Mouse (Mus musculus): ENCODE data around the gene Dnajb3. TPM values are rescaled to one million over a fixed set of nuclear protein-coding genes. Genes with fewer than 3 reads are reported as not detected.

Dnajb3 gene
- 7.8 TPM in 2 replicates for polyA plus RNA-seq (2015; fragmentation: Nextera tagmentation; extraction: Ambion mirVana)

DNA sequence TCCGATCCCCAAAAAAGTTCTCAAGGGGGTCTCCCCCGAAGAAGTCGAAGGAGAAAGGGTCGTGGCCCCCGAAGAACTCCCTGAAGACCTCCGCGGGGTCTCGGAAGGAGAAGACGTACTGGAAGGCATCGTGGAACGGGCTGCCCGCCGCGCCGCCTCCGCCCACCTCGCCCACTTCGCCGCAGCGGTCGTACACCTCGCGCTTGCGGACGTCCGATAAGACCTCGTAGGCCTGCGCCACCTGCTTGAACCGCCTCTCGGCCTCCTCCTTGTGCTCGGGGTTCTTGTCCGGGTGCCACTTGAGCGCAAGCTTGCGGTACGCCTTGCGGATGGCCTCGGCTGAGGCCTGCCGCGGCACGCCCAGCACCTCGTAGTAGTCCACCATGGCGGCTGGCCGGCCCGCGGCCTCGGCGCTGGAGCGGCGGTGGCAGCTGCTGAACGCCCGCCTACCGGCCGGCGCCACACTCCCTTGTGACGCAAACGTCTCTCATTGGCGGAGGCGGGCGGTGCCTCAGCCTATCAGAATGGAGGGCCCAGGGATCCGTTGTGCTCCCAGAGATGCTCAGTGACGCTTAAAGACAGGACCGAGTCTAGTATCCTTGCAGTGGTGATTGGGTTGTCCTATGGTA is at the start of gene Dnajb3:
Dnajb3 (minus strand) TSS at position 489 of the 629 bp plus-strand sequence.

GRCm38 (mm10) chr1:88226670-88227379 is 21.2 kb upstream of the Dnajb3 start, which contains the start of gene Mroh2a:
Gene Mroh2a (plus strand): TSS chr1:88226986.

GRCm38 (mm10) chr1:88211812-88212211 is 6.2 kb upstream of the Dnajb3 start, which contains the start of gene Ugt1a1:
Gene Ugt1a1 (plus strand): TSS chr1:88211959.

DNA sequence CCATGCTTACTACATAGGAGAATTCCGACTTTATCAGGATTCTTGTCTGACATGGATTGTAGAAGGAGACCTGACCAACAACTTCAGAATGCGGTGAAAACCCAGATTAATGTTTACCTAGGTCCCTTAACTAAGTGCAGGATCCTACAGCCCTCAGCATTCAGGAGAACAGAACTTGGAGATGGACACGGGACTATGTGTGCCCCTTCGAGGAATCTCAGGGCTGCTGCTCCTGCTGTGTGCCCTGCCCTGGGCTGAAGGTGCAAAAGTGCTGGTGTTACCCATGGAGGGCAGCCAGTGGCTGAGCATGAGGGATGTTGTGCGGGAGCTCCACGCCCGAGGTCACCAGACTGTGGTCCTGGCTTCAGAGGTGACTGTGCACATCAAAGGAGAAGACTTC is 5.1 kb downstream of the Dnajb3 start, which contains the start of gene Ugt1a2:
Ugt1a2 (plus strand) TSS at position 146 of the 400 bp plus-strand sequence.

GRCm38 (mm10) chr1:88165711-88166110 is 39.9 kb downstream of the Dnajb3 start, which contains the start of gene Ugt1a5:
Gene Ugt1a5 (plus strand): TSS chr1:88166012.

Other genes starting within 250 kb of the Dnajb3 start
- 12.0 and 21.3 TPM in 2 replicates for gene Usp40, start 197.2 kb downstream of the Dnajb3 start, polyA plus RNA-seq (2015; fragmentation: Nextera tagmentation; extraction: Ambion mirVana)
- gene Ugt1a10, start 150.4 kb downstream of the Dnajb3 start, polyA plus RNA-seq (2015; fragmentation: Nextera tagmentation; extraction: Ambion mirVana): not detected in 2 replicates
- 0.55 TPM in 1 of 2 replicates, not detected in the other for gene Ugt1a9, start 135.0 kb downstream of the Dnajb3 start, polyA plus RNA-seq (2015; fragmentation: Nextera tagmentation; extraction: Ambion mirVana)
- not detected in 2 replicates for gene Ugt1a8, start 118.0 kb downstream of the Dnajb3 start, polyA plus RNA-seq (2015; fragmentation: Nextera tagmentation; extraction: Ambion mirVana)
- 5.8 and 6.3 TPM in 2 replicates for gene Ugt1a7c, start 110.7 kb downstream of the Dnajb3 start, polyA plus RNA-seq (2015; fragmentation: Nextera tagmentation; extraction: Ambion mirVana)
- gene Ugt1a6b, start 102.5 kb downstream of the Dnajb3 start, polyA plus RNA-seq (2015; fragmentation: Nextera tagmentation; extraction: Ambion mirVana): 0.84 and 1.2 TPM in 2 replicates
- gene Ugt1a6a, start 71.0 kb downstream of the Dnajb3 start, polyA plus RNA-seq (2015; fragmentation: Nextera tagmentation; extraction: Ambion mirVana): 6.8 and 7.1 TPM in 2 replicates
- gene Ugt1a5, start 39.8 kb downstream of the Dnajb3 start, polyA plus RNA-seq (2015; fragmentation: Nextera tagmentation; extraction: Ambion mirVana): 0.06 TPM in 1 of 2 replicates, not detected in the other
- 0.38 and 0.66 TPM in 2 replicates for gene Ugt1a2, start 5.2 kb downstream of the Dnajb3 start, polyA plus RNA-seq (2015; fragmentation: Nextera tagmentation; extraction: Ambion mirVana)
- 8.8 and 15.0 TPM in 2 replicates for gene Ugt1a1, start 6.2 kb upstream of the Dnajb3 start, polyA plus RNA-seq (2015; fragmentation: Nextera tagmentation; extraction: Ambion mirVana)
- 0.44 and 0.55 TPM in 2 replicates for gene Mroh2a, start 21.2 kb upstream of the Dnajb3 start, polyA plus RNA-seq (2015; fragmentation: Nextera tagmentation; extraction: Ambion mirVana)
- 24.5 and 37.8 TPM in 2 replicates for gene Hjurp, start 71.9 kb upstream of the Dnajb3 start, polyA plus RNA-seq (2015; fragmentation: Nextera tagmentation; extraction: Ambion mirVana)
- gene Trpm8, start 71.9 kb upstream of the Dnajb3 start, polyA plus RNA-seq (2015; fragmentation: Nextera tagmentation; extraction: Ambion mirVana): not detected in 2 replicates
- 19.0 and 26.4 TPM in 2 replicates for gene Spp2, start 201.2 kb upstream of the Dnajb3 start, polyA plus RNA-seq (2015; fragmentation: Nextera tagmentation; extraction: Ambion mirVana)

Data from adrenal gland, postnatal 0 days (tissue).